Mouse (Mus musculus) embryonic stem cell, embryonic (primary cell): Measurements from ENCODE around the gene Hyal1.

ENCODE experiments used
- CTCF ChIA-PET, 4 experiments: fragments of 300-600 bp in 2 of 4; fragments of 350-600 bp in 2 of 4; sonication (Branson Sonifier 250); formaldehyde crosslinking; loops; one replicate each; lab custom pipeline; 2022; ENCODE audit warnings: inconsistent platforms in 2 of 4; lab: Charles Lee
- POLR2A ChIA-PET, 4 experiments: fragments of 300-600 bp in 2 of 4; fragments of 350-600 bp in 2 of 4; sonication (Branson Sonifier 250); formaldehyde crosslinking; loops; one replicate each; lab custom pipeline; 2022; ENCODE audit warnings: antibody characterized with exemption in 4 of 4, inconsistent platforms in 1 of 4; lab: Charles Lee

Gene Hyal1

GRCm38 (mm10) chr9:107603251-107603650 is 26.5 kb downstream of the Hyal1 start:
- POLR2A ChIA-PET: interaction anchor here in 3 of 4 experiments (0.8 to 21.2 kb wide), 6 partner anchors 8 to 42 kb away, joined by 4 to 450 read pairs (median 8); partner anchors contain the start of genes Hyal1 (in 1 of the 3), Hyal2 (in 1 of the 3), Hyal3 (in 1 of the 3) and Ifrd2 (in 1 of the 3)
- CTCF ChIA-PET: interaction anchor here (0.6 to 7.5 kb wide), 9 partner anchors 9 to 393 kb away, joined by 3 to 109 read pairs (median 8); partner anchors contain the start of genes Gm20662 (in 1 of the 4), Gnai2 (in 1 of the 4) and Sema3b (in 1 of the 4)

- ChIA-PET POLR2A (interaction anchor here in 2 of 4 experiments (1.5 to 21.2 kb wide), 2 partner anchors 19 to 29 kb away, joined by 4 to 450 read pairs; partner anchors contain the start of genes Hyal1 (in 1 of the 2), Hyal2 (in 1 of the 2), Hyal3 (in 1 of the 2) and Ifrd2 (in 1 of the 2)), CTCF (interaction anchor here in 1 of 4 experiments (0.5 to 1.5 kb wide), 4 partner anchors 13 to 40 kb away, joined by 3 to 7 read pairs (median 3); partner anchors contain the start of gene Ifrd2)
Measured at GRCm38 (mm10) chr9:107605041-107605661, 28.4 kb downstream of the Hyal1 start.

GRCm38 (mm10) chr9:107606591-107606990 is 29.9 kb downstream of the Hyal1 start:
- POLR2A ChIA-PET: interaction anchor here (0.7 to 4.6 kb wide), 20 partner anchors 8 to 397 kb away, joined by 3 to 18 read pairs (median 5); partner anchors contain the start of genes Gnai2 (in 2 of the 4), Ifrd2 (in 2 of the 4), Hyal3 (in 1 of the 4) and Tusc2 (in 1 of the 4)
- CTCF ChIA-PET: interaction anchor here (0.7 to 8.2 kb wide), 13 partner anchors 11 to 71 kb away, joined by 3 to 110 read pairs (median 5); no protein-coding TSS in a partner anchor

GRCm38 (mm10) chr9:107607036-107607435 is 30.3 kb downstream of the Hyal1 start:
- CTCF ChIA-PET: interaction anchor here (0.6 to 8.2 kb wide), 12 partner anchors 9 to 71 kb away, joined by 3 to 110 read pairs (median 5); no protein-coding TSS in a partner anchor
- POLR2A ChIA-PET: interaction anchor here in 3 of 4 experiments (0.5 to 4.6 kb wide), 19 partner anchors 9 to 1402 kb away, joined by 3 to 18 read pairs (median 5); partner anchors contain the start of genes Gnai2 (in 2 of the 3), Ifrd2 (in 2 of the 3) and Tusc2 (in 1 of the 3)

- ChIA-PET CTCF (interaction anchor here in 3 of 4 experiments (0.5 to 8.2 kb wide), 12 partner anchors 8 to 132 kb away, joined by 3 to 110 read pairs (median 4); no protein-coding TSS in a partner anchor), POLR2A (interaction anchor here in 3 of 4 experiments (0.7 to 4.6 kb wide), 25 partner anchors 12 to 508 kb away, joined by 3 to 18 read pairs (median 3); partner anchors contain the start of genes Gnai2 (in 2 of the 3), Hyal1 (in 1 of the 3), Ifrd2 (in 1 of the 3) and Tusc2 (in 1 of the 3))
Measured at GRCm38 (mm10) chr9:107607653-107608245, 31.0 kb downstream of the Hyal1 start.

- ChIA-PET CTCF (interaction anchor here in 3 of 4 experiments (0.6 to 9.0 kb wide), 17 partner anchors 8 to 146 kb away, joined by 3 to 161 read pairs (median 4); no protein-coding TSS in a partner anchor), POLR2A (interaction anchor here in 3 of 4 experiments (0.7 to 4.8 kb wide), 24 partner anchors 9 to 506 kb away, joined by 3 to 82 read pairs (median 4); partner anchors contain the start of genes Hyal1 (in 2 of the 3), Ifrd2 (in 2 of the 3) and Gnai2 (in 1 of the 3))
Measured at GRCm38 (mm10) chr9:107608741-107609432, 32.2 kb downstream of the Hyal1 start, which contains the start of gene Sema3b. TSS of gene Sema3b (minus strand) at chr9:107609229.

- CTCF ChIA-PET: interaction anchor here in 3 of 4 experiments (0.6 to 9.0 kb wide), 17 partner anchors 8 to 146 kb away, joined by 3 to 161 read pairs (median 4); partner anchors contain the start of gene Gnai2 (in 1 of the 3)
- POLR2A ChIA-PET: interaction anchor here in 3 of 4 experiments (0.7 to 4.8 kb wide), 20 partner anchors 9 to 106 kb away, joined by 3 to 82 read pairs (median 6); partner anchors contain the start of genes Hyal1 (in 2 of the 3), Ifrd2 (in 2 of the 3) and Gnai2 (in 1 of the 3)
Measured at GRCm38 (mm10) chr9:107609433-107609830, 32.7 kb downstream of the Hyal1 start.

GRCm38 (mm10) chr9:107611456-107612190 is 34.9 kb downstream of the Hyal1 start:
- ChIA-PET POLR2A (interaction anchor here in 3 of 4 experiments (0.5 to 4.8 kb wide), 61 partner anchors 9 to 381 kb away, joined by 3 to 93 read pairs (median 8); partner anchors contain the start of genes Gnai2 (in 3 of the 3), Cyb561d2 (in 2 of the 3), Hyal3 (in 2 of the 3) and Ifrd2 (in 2 of the 3)), CTCF (interaction anchor here (0.6 to 9.0 kb wide), 35 partner anchors 9 to 968 kb away, joined by 3 to 161 read pairs (median 7); partner anchors contain the start of genes Gnai2 (in 2 of the 4), Cyb561d2 (in 1 of the 4), Hyal2 (in 1 of the 4) and Nprl2 (in 1 of the 4))

- CTCF ChIA-PET: interaction anchor here (0.5 to 9.0 kb wide), 98 partner anchors 10 to 1040 kb away, joined by 3 to 161 read pairs (median 5); partner anchors contain the start of genes Gnai2 (in 3 of the 4), Tmem115 (in 3 of the 4), Hyal2 (in 2 of the 4) and Zmynd10 (in 2 of the 4)
- POLR2A ChIA-PET: interaction anchor here (0.5 to 4.8 kb wide), 112 partner anchors 9 to 1243 kb away, joined by 3 to 93 read pairs (median 5); partner anchors contain the start of genes Gnai2 (in 3 of the 4), Hyal3 (in 3 of the 4), Ifrd2 (in 3 of the 4) and Cyb561d2 (in 2 of the 4)
Measured at GRCm38 (mm10) chr9:107612191-107612944, 35.6 kb downstream of the Hyal1 start.

GRCm38 (mm10) chr9:107612945-107613569 is 36.3 kb downstream of the Hyal1 start:
- POLR2A ChIA-PET: interaction anchor here (0.5 to 4.8 kb wide), 101 partner anchors 10 to 1244 kb away, joined by 3 to 93 read pairs (median 5); partner anchors contain the start of genes Gnai2 (in 3 of the 4), Hyal3 (in 3 of the 4), Ifrd2 (in 3 of the 4) and Cyb561d2 (in 2 of the 4)
- CTCF ChIA-PET: interaction anchor here (0.6 to 9.0 kb wide), 93 partner anchors 12 to 1039 kb away, joined by 3 to 161 read pairs (median 5); partner anchors contain the start of genes Gnai2 (in 3 of the 4), Hyal2 (in 2 of the 4), Tmem115 (in 2 of the 4) and Zmynd10 (in 2 of the 4)

- ChIA-PET POLR2A (interaction anchor here in 2 of 4 experiments (0.9 to 4.3 kb wide), 10 partner anchors 9 to 38 kb away, joined by 3 to 27 read pairs (median 4); partner anchors contain the start of genes Gnai2 (in 1 of the 2) and Hyal1 (in 1 of the 2)), CTCF (interaction anchor here in 3 of 4 experiments (1.0 to 9.0 kb wide), 11 partner anchors 11 to 258 kb away, joined by 3 to 161 read pairs (median 7); partner anchors contain the start of gene Ifrd2 (in 1 of the 3))
Measured at GRCm38 (mm10) chr9:107615035-107615434, 38.3 kb downstream of the Hyal1 start.

GRCm38 (mm10) chr9:107617461-107617860 is 40.7 kb downstream of the Hyal1 start:
- ChIA-PET POLR2A (interaction anchor here in 2 of 4 experiments (0.7 to 3.1 kb wide), 10 partner anchors 9 to 74 kb away, joined by 3 to 12 read pairs (median 5); partner anchors contain the start of genes Gnai2 (in 1 of the 2) and Ifrd2 (in 1 of the 2)), CTCF (interaction anchor here (0.6 to 9.0 kb wide), 33 partner anchors 8 to 1190 kb away, joined by 3 to 109 read pairs (median 4); partner anchors contain the start of genes Gnai2 (in 1 of the 4), Hyal3 (in 1 of the 4), Ifrd2 (in 1 of the 4) and Sema3b (in 1 of the 4))

GRCm38 (mm10) chr9:107618098-107618497 is 41.4 kb downstream of the Hyal1 start:
- CTCF ChIA-PET: interaction anchor here (0.6 to 9.0 kb wide), 25 partner anchors 8 to 287 kb away, joined by 3 to 109 read pairs (median 4); partner anchors contain the start of genes Gnai2 (in 1 of the 4) and Sema3b (in 1 of the 4)

More at GRCm38 (mm10) chr9:107618098-107618497, 41.4 kb downstream of the Hyal1 start:
- POLR2A ChIA-PET: interaction anchor here in 2 of 4 experiments (0.8 to 3.1 kb wide), 10 partner anchors 8 to 75 kb away, joined by 3 to 12 read pairs (median 4); partner anchors contain the start of gene Gnai2 (in 1 of the 2)
